Mouse (Mus musculus) T-helper 2 cell (primary cell): ENCODE measurements around the gene Eif4e2.

Experiments used
- in situ Hi-C: fragments of 300-600 bp; cut with MboI, MseI; formaldehyde crosslinking; loops from one replicate; pipeline ENCODE4 v1.15.1; 2025; ENCODE audit warnings: high pct_unique_total_duplicates

The Eif4e2 gene

DNA sequence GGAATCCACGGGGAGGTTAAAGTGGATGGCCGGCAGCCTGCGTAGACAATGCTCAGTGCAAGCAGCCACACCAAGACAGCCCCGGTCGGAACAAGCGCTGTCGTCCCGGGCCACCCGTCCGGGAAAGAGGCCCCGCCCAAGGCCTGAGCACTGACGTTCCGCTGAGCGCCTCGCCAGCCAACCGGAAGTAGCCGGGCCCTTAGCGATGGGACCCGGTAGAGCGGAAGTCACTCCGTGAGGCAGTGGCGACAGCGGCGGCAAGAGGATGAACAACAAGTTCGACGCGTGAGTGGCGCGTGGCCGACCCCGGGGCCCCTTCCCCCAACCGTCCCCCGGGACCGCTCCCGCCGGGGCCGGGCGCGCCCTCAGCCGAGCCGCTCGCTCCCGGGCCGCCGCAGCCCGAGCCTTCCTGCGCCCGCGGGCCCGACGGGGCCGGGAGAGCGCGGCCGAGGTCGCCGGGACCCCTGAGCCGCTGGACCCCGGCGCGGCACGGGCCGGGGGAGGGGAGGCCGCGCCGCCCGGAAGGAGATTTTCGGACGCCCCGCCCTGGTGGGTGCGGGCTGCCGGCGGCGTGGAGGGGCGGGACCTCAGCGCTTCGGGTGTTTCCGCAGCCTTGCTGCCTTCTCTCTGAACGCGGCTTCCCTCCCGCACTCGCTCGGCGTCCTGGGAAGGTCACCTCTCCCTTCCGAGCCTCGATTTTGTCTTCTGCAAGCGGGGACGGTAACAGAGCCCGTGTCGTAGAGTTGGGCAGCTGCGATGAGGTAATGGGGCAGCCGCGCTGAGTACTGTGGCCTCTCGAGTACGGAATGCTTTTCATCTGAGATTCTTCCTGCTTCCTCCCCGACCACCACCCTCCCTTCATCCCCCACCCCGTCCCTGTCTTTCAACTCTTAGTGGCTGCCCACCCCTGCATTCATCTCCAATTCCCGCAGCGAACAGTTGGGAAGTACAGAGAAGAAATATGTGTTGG lies at the start of gene Eif4e2:
Gene Eif4e2 (plus strand): TSS at position 180 of the 970 bp plus-strand sequence.
- in situ Hi-C loops, result no loop called here

DNA sequence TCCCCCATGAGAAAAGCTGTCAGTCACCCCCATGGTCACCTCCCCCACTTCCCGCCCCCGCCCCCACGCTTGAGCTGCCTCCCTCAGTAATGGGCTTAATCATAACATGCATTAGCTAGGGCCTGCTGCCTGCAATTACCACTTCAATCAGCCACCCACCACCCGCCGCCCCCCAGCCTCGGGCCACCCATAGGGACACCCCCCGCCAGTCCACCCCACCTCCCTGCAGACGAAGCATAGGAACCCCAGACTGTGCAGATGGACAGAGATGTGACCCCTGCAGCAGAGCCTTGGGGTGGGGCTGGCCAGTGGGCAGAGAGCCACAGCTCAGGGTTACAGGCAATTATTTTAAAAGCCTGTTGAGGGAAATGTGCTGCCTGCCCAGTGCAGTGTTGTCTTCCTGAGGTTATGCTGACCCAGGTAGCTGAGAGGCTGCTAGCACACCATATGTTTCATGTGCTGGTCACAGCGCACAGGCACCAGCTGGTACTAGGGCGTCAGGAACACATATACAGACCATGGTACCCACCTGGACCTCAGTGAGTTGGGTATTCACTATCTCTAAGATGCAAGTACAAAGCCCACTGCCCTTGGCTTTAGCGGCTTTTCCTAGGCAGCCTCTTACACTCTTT lies 49.4 kb upstream of the Eif4e2 start:
- in situ Hi-C loops, result loop anchor here (10.0 kb wide), 1 partner anchor 311 kb away; the partner anchor contains the start of gene Snorc

DNA sequence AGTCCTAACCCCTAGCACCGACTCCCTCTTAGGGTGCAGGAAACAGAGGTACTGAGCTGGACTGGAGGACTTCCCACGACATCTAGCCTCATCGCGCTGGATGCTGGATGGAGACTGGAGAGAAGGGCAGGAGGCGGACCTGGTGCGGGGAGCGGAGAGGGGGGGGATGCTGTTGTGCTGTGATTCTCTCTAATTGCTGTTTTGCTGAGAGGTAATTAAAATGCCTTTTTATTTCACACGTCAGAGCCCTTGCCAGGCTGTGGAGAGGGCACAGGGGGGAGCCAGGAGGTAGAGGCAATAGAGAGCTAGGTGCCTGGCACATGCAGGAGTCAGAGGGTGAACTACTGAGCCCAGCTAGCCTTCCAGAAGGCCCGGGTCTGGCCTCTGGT lies 48.9 kb upstream of the Eif4e2 start:
- in situ Hi-C loops, result loop anchor here (10.0 kb wide), 1 partner anchor 310 kb away; the partner anchor contains the start of gene Snorc

DNA sequence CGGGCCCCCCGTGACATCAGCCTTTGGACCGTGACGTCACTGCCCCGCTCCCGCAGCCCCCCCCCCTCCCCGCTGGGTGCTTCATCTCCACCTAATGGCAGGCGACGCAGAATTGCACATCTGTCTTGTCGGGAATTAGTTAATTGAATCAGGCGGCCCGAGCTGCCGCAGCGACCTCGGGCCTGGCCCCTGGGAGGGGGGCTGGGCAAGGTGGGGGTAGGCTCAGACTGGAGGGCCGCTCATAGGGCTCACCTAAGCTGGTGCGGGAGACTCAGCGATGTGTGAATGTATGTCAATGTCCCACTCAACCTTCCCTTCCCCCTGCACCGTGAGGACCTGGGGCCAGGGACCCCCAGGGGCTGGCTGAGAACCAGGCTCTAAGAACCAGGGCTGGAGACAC lies 43.3 kb upstream of the Eif4e2 start:
- in situ Hi-C loops, result loop anchor here (5.0 kb wide), 1 partner anchor 37 kb away; no protein-coding TSS in a partner anchor

DNA sequence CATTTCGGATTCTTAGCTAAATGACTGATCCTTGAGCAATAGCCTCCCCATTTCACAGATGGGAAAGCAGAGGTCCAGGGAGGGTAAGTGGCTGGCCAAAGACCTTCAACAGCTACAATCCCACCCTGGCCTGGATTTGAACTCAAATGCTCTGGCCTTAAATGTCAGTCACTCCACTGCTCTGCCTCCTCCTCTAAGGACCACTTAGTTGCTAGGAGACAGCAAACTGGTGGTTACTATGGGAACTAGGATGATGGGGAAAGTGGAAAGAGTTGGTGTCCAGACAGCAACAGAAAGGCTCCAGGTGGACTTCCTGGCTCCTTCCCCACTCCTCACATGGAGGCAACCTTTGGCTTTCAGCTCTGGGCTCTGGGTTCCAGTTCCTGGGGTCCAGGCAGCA lies 42.4 kb upstream of the Eif4e2 start:
- in situ Hi-C loops, result loop anchor here (5.0 kb wide), 1 partner anchor 36 kb away; no protein-coding TSS in a partner anchor

DNA sequence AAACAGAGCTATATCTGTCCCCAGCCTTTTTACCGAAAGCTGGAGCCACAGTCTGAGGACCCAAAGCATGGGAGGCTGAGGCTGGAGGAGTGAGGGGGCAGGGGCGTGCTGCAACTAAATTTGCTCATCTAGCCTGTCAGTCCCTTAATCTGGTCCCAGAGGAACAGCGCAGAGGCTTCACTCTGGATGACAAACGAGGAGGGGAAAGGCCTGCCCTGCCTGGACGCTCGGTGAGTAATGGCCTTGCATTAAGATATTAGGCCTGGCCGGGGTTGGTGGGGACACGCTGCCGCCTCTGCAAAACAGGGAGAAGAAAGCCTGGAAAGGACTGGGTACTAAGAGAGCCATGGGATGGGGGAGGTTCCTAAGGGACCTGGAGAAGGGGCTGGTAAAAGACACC lies 41.4 kb upstream of the Eif4e2 start:
- in situ Hi-C loops, result loop anchor here (5.0 kb wide), 1 partner anchor 35 kb away; no protein-coding TSS in a partner anchor

DNA sequence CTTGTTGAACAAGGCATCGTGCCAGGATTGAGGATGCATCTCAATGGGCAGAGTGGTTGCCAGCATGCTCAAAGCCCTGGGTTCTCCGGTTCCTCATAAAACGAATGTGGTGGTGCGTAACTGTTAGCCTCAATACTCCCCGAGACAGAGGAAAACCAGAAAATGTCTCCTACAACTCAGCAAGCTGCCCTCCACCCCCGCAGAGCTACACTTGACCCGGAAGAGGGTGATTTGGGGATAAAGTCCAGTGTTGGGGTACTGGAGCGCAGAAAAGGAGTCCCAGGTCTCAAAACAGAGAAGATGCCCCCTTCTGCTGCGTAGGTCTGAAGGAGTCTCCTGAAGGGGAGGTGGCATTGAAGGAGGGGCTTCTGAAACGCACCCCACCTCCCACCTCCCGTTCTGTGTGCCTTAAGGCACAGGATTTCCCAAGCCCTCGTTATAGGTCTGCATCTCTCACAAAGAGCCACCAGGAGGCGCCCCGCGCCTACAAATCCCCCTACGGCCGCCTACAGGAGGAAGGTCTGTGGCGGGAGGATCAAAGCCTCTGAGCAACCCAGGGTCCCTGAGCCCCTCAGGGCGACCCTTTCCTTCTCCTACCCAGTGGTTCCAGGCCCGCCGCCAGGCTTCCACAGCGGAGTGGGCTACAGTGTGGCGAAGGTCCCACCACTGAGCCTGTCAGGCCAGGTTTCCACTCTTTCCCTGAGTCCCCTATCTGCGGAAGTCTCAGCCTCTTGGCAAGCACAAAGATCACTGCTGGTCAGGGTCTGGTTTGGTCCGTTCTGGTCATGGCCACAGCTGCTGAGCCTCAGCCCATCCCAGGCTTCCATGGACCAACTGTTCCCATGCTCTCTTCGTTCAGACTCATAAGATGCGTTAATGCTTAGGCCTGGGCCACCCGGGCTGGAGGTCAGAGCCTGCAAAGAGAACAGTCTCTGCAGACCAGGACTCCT lies 39.4 kb upstream of the Eif4e2 start:
- in situ Hi-C loops, result loop anchor here (5.0 kb wide), 1 partner anchor 33 kb away; no protein-coding TSS in a partner anchor

DNA sequence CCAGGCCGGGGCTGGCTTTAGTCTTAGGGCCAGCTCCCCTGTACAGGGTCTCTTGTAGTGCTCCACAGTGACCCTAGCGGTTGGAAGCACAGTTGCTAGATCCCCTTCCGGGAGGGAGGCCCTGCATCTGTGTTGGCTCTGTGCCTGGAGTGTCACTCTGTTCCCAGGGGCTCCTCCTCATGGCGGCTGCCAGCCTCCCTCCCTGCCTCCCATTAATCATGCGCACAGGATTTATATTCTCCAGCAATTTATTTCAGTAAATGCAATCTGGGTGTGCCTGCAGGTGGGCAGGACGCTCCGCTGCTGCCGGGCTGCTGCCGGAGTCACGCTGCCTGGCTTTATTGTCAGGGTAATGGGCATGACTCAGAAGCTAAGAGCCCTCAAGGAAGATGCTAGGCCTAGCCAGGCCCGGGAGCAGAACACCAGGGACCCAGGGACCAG lies 37.8 kb upstream of the Eif4e2 start:
- in situ Hi-C loops, result no loop called here

DNA sequence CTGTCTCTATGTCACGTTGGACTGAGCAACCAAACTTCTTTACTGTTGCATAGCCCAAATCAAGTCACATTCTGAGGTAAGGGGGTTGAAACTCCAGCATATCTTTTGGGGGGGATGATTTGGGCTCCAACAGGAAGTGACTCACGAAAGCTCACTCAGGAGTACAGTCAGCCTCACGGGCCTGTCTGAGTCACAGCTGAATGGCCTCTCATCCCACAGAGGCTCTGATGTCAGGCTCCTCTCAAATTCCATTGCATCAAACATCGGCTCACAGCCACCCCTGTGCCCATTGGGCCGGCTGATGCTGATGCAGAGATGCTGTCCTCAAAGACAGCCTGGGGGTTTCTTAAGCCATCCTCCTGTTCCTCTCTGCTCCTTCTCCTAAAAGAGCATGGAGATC lies 32.8 kb upstream of the Eif4e2 start:
- in situ Hi-C loops, result no loop called here

DNA sequence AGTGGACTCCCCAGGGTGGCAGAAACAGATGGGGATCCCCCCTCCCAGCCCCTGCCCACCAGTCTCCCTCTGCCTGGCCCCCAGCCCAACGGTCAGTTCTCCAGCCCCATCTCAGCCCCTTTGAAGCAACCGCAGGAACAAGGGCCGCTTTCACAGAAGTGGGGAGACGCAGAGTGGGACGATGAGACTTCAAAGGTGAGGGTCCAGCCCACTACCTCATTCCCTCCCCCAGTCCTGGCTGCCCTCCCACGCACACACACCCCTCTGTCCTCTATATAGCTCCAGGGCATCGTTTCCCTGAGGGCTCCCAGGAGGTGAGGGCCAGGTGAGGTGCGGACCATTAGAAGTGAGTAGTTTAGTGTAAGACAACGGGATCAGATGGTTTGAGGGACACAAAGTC lies 30.7 kb upstream of the Eif4e2 start, which contains the start of gene Prss56:
Gene Prss56 (plus strand): TSS at position 301 of the 400 bp plus-strand sequence.
- in situ Hi-C loops, result no loop called here

DNA sequence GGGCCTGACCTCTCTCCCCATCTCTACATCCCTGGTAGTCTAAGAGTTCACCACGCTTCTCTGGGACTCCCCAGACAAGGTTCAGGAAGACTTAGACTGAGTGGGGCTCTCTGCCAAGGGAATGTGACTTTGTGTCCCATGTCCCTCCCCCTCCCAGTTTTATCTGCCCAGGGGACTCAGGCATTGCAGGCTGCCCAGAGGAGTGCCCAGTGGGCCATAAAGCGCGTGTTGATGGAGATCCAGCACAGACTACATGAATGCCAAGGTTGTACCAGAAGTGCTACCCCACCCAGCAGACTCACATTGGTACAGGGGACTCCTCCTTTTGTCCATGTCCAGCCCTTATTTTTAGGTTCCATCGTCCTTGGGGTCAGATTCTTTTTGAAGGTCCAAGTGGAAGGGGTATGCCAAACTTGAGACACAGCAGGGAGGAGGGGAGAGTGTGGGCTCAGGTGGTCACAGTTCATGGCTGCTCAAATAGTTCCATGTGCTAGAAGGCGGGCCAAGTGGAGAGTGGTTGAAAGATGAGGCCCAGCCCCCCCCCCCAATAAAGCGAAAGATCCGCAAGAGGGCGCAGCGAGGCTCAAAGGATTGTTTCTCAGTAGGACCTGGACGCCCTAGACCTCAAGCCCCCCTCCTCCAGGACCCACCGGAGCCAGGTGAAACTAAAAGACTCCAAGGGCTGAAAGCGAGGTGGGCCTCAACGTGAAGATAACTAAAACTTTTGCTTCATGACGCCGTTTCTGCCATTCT lies 29.5 kb upstream of the Eif4e2 start:
- in situ Hi-C loops, result no loop called here

DNA sequence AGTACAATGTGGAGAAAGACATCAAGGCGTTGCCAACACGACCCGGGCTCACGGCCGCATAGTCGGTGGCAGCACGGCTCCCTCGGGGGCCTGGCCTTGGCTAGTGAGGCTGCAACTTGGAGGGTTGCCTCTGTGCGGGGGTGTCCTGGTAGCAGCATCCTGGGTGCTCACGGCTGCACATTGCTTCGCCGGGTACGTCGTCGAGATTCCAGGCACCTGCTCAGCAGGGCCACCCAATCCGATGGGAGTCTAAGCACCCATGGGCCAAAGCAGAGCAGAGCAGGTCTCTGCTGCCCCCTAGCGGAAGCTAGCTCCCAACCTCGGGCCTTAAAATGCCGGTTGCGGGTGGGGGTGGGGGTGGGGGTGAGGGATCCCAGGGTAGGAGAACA lies 29.0 kb upstream of the Eif4e2 start:
- in situ Hi-C loops, result loop anchor here (5.0 kb wide), 1 partner anchor 82 kb away; the partner anchor contains the start of gene Alpi

DNA sequence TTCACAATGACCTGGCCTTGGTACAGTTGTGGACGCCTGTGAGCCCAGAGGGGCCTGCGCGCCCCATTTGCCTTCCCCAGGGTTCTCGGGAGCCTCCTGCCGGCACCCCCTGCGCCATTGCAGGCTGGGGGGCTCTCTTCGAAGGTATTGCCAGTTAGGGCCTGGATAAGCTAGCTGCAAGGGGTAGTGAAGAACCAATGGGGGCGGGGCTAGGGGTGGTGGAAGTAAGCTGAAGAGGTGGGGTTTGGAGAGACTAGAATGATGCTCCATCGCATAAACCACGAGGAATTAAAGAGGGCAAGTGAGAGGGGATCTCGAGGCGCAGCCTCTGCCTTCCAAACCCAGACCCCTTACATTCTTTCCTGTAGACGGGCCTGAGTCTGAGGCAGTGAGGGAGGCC lies 28.2 kb upstream of the Eif4e2 start:
- in situ Hi-C loops, result loop anchor here (5.0 kb wide), 1 partner anchor 83 kb away; the partner anchor contains the start of gene Alpi

DNA sequence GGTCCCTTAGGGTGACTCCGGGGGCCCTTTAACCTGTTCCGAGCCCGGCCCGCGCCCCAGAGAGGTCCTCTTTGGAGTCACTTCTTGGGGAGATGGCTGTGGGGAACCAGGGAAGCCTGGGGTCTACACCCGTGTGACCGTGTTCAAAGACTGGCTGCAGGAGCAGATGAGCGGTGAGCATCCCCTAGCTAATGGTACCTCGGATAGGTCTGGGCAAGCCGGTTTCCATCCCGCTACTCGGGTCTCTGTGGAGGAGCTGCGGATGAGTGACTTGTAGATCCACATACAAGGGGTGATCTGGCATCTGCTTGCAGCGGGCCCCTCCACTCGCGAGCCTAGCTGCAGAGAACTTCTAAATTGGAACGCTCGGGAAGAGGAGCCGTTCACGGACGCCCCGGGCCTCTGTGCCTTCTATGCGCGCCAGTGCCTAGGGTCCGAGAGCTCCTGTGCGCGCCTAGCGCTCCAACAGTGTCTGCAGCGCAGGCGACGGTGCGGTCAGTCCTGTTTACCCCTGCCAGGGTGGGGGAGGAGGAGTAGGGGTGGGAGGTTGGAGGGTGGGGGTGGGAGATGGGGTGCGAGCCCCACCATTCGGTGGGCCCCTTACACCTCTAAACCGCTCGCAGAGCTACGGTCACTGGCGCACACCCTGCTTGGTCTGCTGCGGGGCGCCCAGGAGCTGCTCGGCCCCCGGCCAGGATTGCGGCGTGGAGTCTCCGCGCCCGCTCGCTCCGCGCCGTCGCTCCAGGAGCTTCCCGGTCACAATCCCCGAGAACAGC lies 27.3 kb upstream of the Eif4e2 start:
- in situ Hi-C loops, result loop anchor here (5.0 kb wide), 1 partner anchor 84 kb away; the partner anchor contains the start of gene Alpi

DNA sequence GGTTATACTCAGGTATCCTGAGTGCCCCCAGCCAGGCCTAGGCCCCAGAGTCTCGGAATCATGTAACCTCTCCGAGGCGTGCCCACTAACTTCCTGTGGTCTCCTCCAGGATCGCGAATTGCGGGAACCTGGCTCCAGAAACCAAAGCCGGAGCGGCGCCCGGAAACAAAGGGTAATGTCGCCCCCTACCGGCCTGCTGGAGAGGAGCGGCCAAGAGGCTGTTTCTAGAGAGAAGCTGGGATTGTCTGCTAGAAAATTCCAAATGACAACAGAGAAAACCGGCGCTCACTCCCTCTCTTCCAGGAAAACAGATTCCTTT lies 26.7 kb upstream of the Eif4e2 start:
- in situ Hi-C loops, result loop anchor here (5.0 kb wide), 1 partner anchor 85 kb away; the partner anchor contains the start of gene Alpi

DNA sequence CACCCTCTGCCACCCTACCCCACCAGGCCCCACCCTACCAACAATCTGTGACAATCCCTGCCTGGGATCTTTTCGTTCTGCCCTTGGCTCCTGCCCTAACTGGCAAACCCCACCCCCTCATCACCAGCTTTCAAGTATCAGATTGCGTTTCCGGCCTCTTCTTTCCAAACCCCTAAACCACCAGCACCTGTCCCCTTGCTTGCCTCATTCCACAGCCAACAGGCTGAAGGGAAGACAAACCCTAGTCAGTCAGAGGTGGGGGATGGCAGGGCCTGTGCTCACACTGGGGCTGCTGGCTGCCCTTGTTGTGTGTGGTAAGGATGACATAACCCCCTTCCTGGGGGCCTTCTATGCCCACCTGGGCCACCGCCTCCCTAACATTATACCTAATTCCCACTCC lies 23.3 kb upstream of the Eif4e2 start, which contains the start of gene Chrnd:
Gene Chrnd (plus strand): TSS at position 179 of the 400 bp plus-strand sequence.
- in situ Hi-C loops, result no loop called here

DNA sequence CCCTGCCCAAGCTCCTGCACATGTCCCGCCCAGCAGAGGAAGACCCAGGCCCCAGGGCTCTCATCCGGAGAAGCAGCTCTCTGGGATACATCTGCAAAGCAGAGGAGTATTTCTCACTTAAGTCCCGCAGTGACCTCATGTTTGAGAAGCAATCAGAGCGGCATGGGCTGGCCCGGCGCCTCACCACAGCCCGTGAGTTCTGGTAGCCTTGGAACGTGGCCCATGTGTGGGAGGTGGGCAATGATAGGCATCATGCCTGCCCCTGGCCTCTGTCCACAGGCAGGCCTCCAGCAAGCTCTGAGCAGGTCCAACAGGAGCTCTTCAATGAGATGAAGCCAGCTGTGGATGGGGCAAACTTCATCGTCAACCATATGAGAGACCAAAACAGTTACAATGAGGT lies 16.4 kb upstream of the Eif4e2 start:
- in situ Hi-C loops, result no loop called here

DNA sequence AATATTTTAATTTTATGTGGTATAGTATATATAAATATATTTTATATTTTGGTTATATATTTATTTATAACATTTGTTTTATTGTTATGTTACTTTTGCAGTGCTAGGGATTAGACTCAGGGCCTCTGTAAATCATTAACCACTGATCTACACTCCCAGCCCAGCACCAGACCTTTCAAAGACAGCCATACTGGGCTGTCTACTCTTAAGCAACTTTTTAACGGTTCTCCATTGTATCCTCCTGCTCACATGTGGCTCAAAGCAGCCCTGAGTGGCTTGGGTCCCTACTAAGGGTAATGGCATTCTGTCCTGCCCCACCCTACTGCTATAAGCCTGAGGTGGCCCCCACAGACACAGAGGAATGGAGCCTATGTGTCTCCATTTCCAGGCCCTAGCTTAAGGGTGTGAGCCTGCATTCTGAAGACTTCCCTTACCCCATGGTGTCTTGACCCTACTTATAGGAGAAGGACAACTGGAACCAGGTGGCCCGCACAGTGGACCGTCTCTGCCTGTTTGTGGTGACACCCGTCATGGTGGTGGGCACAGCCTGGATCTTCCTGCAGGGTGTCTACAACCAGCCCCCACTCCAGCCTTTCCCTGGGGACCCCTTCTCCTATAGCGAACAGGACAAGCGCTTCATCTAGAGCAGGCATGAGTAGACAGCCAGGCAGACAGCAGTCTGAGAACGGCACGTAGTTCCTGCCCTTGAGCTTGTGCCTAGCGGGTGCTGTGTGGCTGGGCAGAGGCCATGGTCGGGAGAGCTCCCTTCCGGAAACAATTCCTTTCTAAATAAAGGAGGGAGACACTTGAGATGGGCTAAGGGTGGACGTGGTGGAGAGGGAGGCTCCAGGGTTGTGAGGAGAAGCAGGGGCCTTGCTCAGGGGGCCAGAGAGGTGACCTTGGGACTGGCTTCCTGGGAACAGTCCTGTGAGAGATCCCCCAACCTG lies 15.3 kb upstream of the Eif4e2 start:
- in situ Hi-C loops, result no loop called here
